8 mouse cellular contexts compared by ENCODE assay signal in the genomic region with DNA sequence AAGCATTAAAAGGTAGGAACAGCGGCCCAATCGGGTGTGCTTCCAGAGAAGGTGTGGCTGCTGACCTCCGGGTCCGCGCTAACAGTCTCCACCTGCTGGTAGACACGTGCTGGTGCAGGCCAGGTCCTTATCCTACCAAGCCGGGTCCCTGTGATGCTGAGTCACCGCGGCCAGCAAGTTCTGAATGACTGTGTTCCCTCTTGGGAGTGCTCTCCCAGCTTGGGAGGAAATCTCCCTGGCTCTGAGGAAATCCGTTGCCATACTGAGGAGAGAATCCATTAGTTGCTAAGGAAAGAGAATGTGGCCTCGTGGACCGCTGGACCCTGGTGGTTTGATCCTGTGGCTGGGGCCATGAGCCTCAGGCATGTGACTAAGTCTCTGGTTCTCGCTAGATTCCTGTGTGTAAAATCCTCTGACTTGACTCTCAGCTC.
A peak's percentile ranks its signal among the peaks of the same experiment; 100 is the strongest.
DNase-seq lines count a peak whose midpoint lies in the region; ATAC-seq and TF ChIP-seq lines count a peak whose summit lies in the region.

No protein-coding gene starts in this region.

- H3K4me1 ChIP-seq in forebrain, embryonic 10.5 days = peaks cover 7% of the 10 kb centered on the region
- no peaks in the 10 kb centered on the region for H3K4me1 ChIP-seq in forebrain, embryonic 13.5 days
- H3K4me1 ChIP-seq in small intestine, adult 2 months (ENCODE audit: control insufficient read depth, insufficient read depth, insufficient read length, low read length) = peaks cover 4% of the 10 kb centered on the region; the same call in 1 of the 2 replicates

- ATAC-seq in forebrain, embryonic 13.5 days = no peak
- peak; percentile 76; the same call in 1 of the 2 replicates for ATAC-seq in cerebellum, adult (ENCODE audit: insufficient number of reproducible peaks, low FRiP score, low TSS enrichment)
- peak; percentile 65 for ATAC-seq in inflammation-experienced regulatory T-cells, adult 6 months
- peak; percentile 99 for ATAC-seq in megakaryocyte, adult 5-6 weeks (ENCODE audit: poor library complexity, severe bottlenecking)

- 38% methylated on average over 13 of the region's 13 CpGs for WGBS in forebrain, embryonic 10.5 days
- whole genome bisulfite sequencing in forebrain, embryonic 13.5 days = 30% methylated on average over 13 of the region's 13 CpGs
- WGBS in small intestine, adult 2 months = 22% methylated on average over 13 of the region's 13 CpGs

- peak; percentile 68 for DNase-seq in forebrain, embryonic 10.5 days (ENCODE audit: extremely low spot score, low spot score)
- peak; percentile 49 to 52 for DNase-seq in frontal cortex, postnatal 25 days (ENCODE audit: low spot score in 2 of 2)
- DNase-seq in left cerebral cortex, adult 8-10 months (ENCODE audit: low spot score in 2 of 2) = peak; percentile 24 to 28

- peak; percentile 80 for TF ChIP-seq CTCF in small intestine, adult 2 months (IDR thresholded peaks at IDR 0.05; ENCODE audit: extremely low read depth, insufficient read length, insufficient replicate concordance, low read depth, low read length)

- H3K36me3 ChIP-seq in forebrain, embryonic 10.5 days (replicated peaks) = no peaks in the 10 kb centered on the region
- no peaks in the 10 kb centered on the region for H3K36me3 ChIP-seq in forebrain, embryonic 13.5 days (ENCODE audit: poor library complexity, severe bottlenecking)
- no peaks in the 10 kb centered on the region for H3K36me3 ChIP-seq in small intestine, adult 2 months (ENCODE audit: control insufficient read depth, insufficient read depth, low read length)

- no peak for TF ChIP-seq POLR2A in small intestine, adult 2 months (IDR thresholded peaks at IDR 0.05; ENCODE audit: low read depth, low read length)

- no peaks in the 10 kb centered on the region for H3K27me3 ChIP-seq in forebrain, embryonic 10.5 days (ENCODE audit: poor library complexity, severe bottlenecking)
- H3K27me3 ChIP-seq in forebrain, embryonic 13.5 days = no peaks in the 10 kb centered on the region
- no peaks in the 10 kb centered on the region for H3K27me3 ChIP-seq in small intestine, adult 2 months (ENCODE audit: control insufficient read depth, insufficient read depth, low read length)

- H3K4me3 ChIP-seq in forebrain, embryonic 10.5 days = no peak overlapping the region
- no peak overlapping the region for H3K4me3 ChIP-seq in forebrain, embryonic 13.5 days
- no peak overlapping the region for H3K4me3 ChIP-seq in small intestine, adult 2 months (ENCODE audit: low read depth, low read length)

- no peak overlapping the region for H3K4me2 ChIP-seq in forebrain, embryonic 13.5 days

- no peak overlapping the region for H3K9ac ChIP-seq in forebrain, embryonic 13.5 days

- no peaks in the 10 kb centered on the region for H3K9me3 ChIP-seq in forebrain, embryonic 10.5 days
- no peaks in the 10 kb centered on the region for H3K9me3 ChIP-seq in forebrain, embryonic 13.5 days (replicated peaks)

- H3K27ac ChIP-seq in forebrain, embryonic 10.5 days = no peak overlapping the region; the same call in 1 of the 2 replicates
- H3K27ac ChIP-seq in forebrain, embryonic 13.5 days = no peak overlapping the region
- no peak overlapping the region for H3K27ac ChIP-seq in small intestine, adult 2 months (ENCODE audit: insufficient read depth, low read depth, low read length)
